Mouse (Mus musculus) heart, embryonic 13.5 days (tissue): Measurements from ENCODE around the gene Cabp7. TPM values are rescaled to one million over a fixed set of nuclear protein-coding genes. Genes with fewer than 3 reads are reported as not detected.
"Not testable (repeated sequence)": the region's sequence is repeated elsewhere in the genome, so short reads cannot be mapped to it uniquely, and the experiment has no call there.

Experiments used
- ATAC-seq: fragments of 200-750 bp; cut with Nextera tagmentation; 2 replicates; pipeline ENCODE4 v1.8.0; 2017; ENCODE audit warnings: moderate TSS enrichment; ENCODE audit not compliant: insufficient number of reproducible peaks, low FRiP score, low TSS enrichment; ENCODE audit errors: extremely low read depth
- H3K27ac ChIP-seq: fragments of 300-500 bp; sonication (generic); replicated peaks from 2 replicates; pipeline ENCODE4 v1.5.1; 2015; ENCODE audit warnings: moderate library complexity, mild to moderate bottlenecking, inconsistent platforms
- H3K27me3 ChIP-seq: fragments of 300-500 bp; sonication (generic); replicated peaks from 2 replicates; pipeline ENCODE4 v1.6.1; 2015; ENCODE audit warnings: mild to moderate bottlenecking, inconsistent platforms
- H3K36me3 ChIP-seq: fragments of 300-500 bp; sonication (generic); 2 replicates; pipeline ENCODE4 v1.6.1; 2015; ENCODE audit warnings: mild to moderate bottlenecking, inconsistent platforms
- H3K4me1 ChIP-seq: fragments of 300-500 bp; sonication (generic); 2 replicates; pipeline ENCODE4 v1.6.1; 2015; ENCODE audit warnings: inconsistent platforms
- H3K4me2 ChIP-seq: fragments of 300-500 bp; sonication (generic); 2 replicates; pipeline ENCODE4 v1.6.1; 2015; ENCODE audit warnings: inconsistent platforms, mild to moderate bottlenecking, moderate library complexity
- H3K4me3 ChIP-seq: fragments of 300-500 bp; sonication (generic); 2 replicates; pipeline ENCODE4 v1.5.1; 2015; ENCODE audit warnings: moderate library complexity, mild to moderate bottlenecking, inconsistent platforms
- H3K9ac ChIP-seq: fragments of 300-500 bp; sonication (generic); 2 replicates; pipeline ENCODE4 v1.6.1; 2015; ENCODE audit warnings: inconsistent platforms, mild to moderate bottlenecking, moderate library complexity
- H3K9me3 ChIP-seq: fragments of 300-500 bp; sonication (generic); 2 replicates; pipeline ENCODE4 v1.6.1; 2016; ENCODE audit warnings: inconsistent platforms
- WGBS: fragments of 180-500 bp; shearing (Covaris S2); methylation state at CpG from one replicate; pipeline ENCODE4 v1.1.7; 2015; ENCODE audit warnings: mixed read lengths; 5-methylcytosine and 5-hydroxymethylcytosine counted together
- polyA plus RNA-seq: library from polyadenylated mRNA; unstranded; fragments of >200 nt; fragmentation: Nextera tagmentation; extraction: Ambion mirVana; gene quantifications from 2 replicates; pipeline ENCODE4 v1.2.1, GENCODE M21; 2015

Cabp7 gene
- polyA plus RNA-seq, 1 experiment from 2014 or later = not detected

DNA sequence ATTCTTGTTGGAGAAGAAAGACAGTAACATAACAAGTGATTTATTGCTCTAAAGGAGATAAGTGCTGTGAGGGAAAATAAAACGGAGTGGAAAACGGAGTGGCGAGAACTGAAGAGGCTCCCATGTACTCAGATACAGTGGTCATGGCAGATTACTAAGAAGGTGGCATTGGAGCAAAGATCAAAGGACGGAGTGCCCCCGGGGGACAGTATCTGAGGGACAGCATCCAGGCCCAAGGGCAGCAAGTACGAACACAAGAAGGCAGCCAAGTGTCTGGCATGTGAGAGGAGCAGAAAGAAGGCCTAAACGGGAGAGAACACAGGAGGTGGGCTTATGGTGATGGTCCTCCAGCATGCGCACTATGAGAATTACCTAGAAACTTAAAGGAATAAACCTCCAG lies 24.9 kb downstream of the Cabp7 start:
- H3K36me3 ChIP-seq = peaks cover 32% of the 10 kb centered on the region
- H3K9me3 ChIP-seq = no peaks in the 10 kb centered on the region
- no peak overlapping the region for H3K4me3 ChIP-seq
- H3K27ac ChIP-seq = no peak overlapping the region
- WGBS = 74% methylated on average over 8 of the region's 8 CpGs
- peaks cover 18% of the 10 kb centered on the region for H3K4me1 ChIP-seq
- H3K9ac ChIP-seq = no peak overlapping the region
- no peak for ATAC-seq
- H3K4me2 ChIP-seq = no peak overlapping the region
- H3K27me3 ChIP-seq = no peaks in the 10 kb centered on the region

- H3K4me1 ChIP-seq = peaks cover 18% of the 10 kb centered on the region
- peaks cover 32% of the 10 kb centered on the region for H3K36me3 ChIP-seq
- no peak overlapping the region for H3K27ac ChIP-seq
- no peak overlapping the region for H3K4me3 ChIP-seq
- no peak overlapping the region for H3K4me2 ChIP-seq
- no peaks in the 10 kb centered on the region for H3K9me3 ChIP-seq
- H3K27me3 ChIP-seq = no peaks in the 10 kb centered on the region
- ATAC-seq = no peak
- WGBS = 52% methylated on average over 7 of the region's 7 CpGs
- H3K9ac ChIP-seq = no peak overlapping the region
Observed at GRCm38 (mm10) chr11:4720900-4721580, 25.5 kb downstream of the Cabp7 start.

DNA sequence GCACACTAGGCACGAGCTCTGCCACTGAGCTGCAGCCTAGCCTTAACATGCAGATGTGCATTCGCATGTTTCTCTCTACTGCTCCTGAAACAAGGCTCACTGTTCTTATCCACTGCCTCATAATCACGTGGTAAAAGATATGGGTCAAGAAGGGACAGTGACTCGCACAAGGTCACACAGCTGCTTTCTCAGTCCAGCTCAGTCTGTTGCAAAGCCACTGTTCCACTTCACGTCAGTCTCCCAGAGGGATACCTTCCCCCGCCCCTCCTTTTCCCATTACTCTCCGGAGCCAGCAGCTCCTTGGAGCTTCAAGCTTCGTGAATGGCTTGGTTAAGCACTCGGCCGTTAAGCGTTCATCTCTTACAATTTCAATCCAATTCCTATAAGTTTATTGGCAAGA lies 26.2 kb downstream of the Cabp7 start:
- WGBS = 73% methylated on average over 11 of the region's 11 CpGs
- H3K9ac ChIP-seq = no peak overlapping the region
- no peak for ATAC-seq
- H3K9me3 ChIP-seq = no peaks in the 10 kb centered on the region
- H3K27ac ChIP-seq = no peak overlapping the region
- peaks cover 18% of the 10 kb centered on the region for H3K4me1 ChIP-seq
- peaks cover 26% of the 10 kb centered on the region for H3K36me3 ChIP-seq
- no peaks in the 10 kb centered on the region for H3K27me3 ChIP-seq
- H3K4me2 ChIP-seq = no peak overlapping the region
- no peak overlapping the region for H3K4me3 ChIP-seq

GRCm38 (mm10) chr11:4719961-4720360 lies 26.6 kb downstream of the Cabp7 start:
- Histone ChIP-seq H3K9me3 (no peaks in the 10 kb centered on the region), H3K27me3 (no peaks in the 10 kb centered on the region), H3K9ac (no peak overlapping the region), H3K4me1 (peaks cover 18% of the 10 kb centered on the region), H3K4me2 (no peak overlapping the region), H3K4me3 (no peak overlapping the region), H3K36me3 (peaks cover 22% of the 10 kb centered on the region), H3K27ac (no peak overlapping the region)
- 89% methylated on average over 9 of the region's 9 CpGs for WGBS
- no peak for ATAC-seq

DNA sequence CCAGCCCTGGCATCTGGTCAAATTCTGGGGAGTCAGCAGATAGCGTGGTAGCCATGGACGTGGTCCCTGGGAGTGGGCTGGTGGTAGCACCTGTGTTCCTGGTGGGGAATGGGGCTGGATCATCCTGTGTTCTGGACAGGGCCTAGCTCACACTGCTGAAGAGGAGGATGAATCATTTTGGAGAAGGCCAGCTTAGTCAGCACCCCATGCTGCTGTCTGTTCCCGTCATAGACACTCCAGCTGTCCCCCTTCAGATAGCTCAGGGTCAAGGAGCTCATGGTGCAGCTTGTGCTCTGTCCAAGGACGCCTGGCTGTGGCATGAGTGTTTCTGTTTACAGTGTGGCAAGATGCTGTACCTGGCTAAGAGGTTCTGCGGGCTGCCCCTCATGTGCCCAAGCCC lies 28.0 kb downstream of the Cabp7 start:
- WGBS = 48% methylated on average over 5 of the region's 5 CpGs
- Histone ChIP-seq H3K9me3 (no peaks in the 10 kb centered on the region), H3K27ac (no peak overlapping the region; the same call in 1 of the 2 replicates)

DNA sequence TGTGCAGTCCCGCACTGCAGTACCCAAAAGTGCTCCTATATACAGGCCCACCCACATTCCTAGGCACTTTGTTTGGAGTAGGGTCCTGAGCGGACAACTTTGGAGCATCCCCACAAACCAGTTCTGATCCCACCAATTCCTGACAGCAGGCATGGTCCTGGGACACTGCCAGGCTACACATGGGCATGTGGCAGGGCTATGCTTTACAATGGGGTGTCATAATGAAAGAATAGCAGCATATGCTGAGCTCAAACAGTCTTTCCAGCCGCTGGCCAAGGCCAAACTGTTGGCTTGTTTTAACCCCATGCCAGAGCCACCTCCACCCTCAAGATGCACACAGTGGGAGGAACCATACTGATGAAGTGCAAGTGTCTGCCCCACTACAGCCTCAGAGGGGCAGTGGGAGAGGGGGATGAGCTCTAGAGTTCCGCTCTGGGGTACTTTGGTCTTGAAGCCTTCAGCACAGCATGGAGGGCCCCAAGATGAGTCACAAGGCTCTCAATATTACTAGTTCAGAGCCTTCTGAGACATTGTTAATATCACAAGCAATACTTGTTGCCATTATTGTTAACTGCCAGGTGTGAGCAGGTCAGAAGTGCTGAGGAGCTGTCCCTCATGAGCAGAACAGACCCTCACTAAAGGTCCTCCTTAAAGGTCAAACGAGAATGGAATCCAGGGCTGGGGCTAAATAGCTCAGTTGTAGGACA lies 29.9 kb downstream of the Cabp7 start:
- Histone ChIP-seq H3K9ac (no peak overlapping the region), H3K4me1 (peaks cover 18% of the 10 kb centered on the region), H3K9me3 (no peaks in the 10 kb centered on the region), H3K4me2 (no peak overlapping the region), H3K36me3 (no peaks in the 10 kb centered on the region), H3K4me3 (no peak overlapping the region), H3K27ac (no peak overlapping the region), H3K27me3 (no peaks in the 10 kb centered on the region)
- WGBS = 81% methylated on average over 5 of the region's 5 CpGs
- no peak for ATAC-seq

More for the DNA sequence above, 28.0 kb downstream of the Cabp7 start:
- H3K4me2 ChIP-seq = no peak overlapping the region
- no peaks in the 10 kb centered on the region for H3K27me3 ChIP-seq
- H3K4me3 ChIP-seq = no peak overlapping the region
- peaks cover 18% of the 10 kb centered on the region for H3K4me1 ChIP-seq
- H3K36me3 ChIP-seq = peaks cover 12% of the 10 kb centered on the region
- no peak for ATAC-seq
- no peak overlapping the region for H3K9ac ChIP-seq

DNA sequence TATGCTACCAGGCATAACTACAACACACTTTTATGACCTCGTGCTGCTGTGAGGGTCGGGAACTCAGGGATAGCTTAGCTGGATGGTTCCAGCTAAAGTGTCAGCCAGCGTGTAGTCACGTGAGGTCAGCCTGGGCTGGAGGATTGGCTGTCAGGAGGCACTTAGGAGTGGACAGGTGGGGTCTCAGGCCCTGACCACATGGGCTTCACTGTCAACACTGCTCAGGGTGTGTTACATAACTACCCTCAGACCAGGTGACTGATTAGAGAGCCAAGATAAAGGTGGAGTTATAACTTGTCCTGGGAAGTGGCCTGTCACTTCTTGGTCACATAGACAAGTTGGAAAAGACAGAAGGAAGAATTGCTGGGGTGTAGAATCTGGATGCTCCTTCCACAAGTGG lies 31.0 kb downstream of the Cabp7 start:
- Histone ChIP-seq H3K4me2 (no peak overlapping the region), H3K9me3 (no peaks in the 10 kb centered on the region), H3K27ac (no peak overlapping the region), H3K27me3 (no peaks in the 10 kb centered on the region), H3K9ac (no peak overlapping the region), H3K36me3 (no peaks in the 10 kb centered on the region), H3K4me1 (peaks cover 11% of the 10 kb centered on the region), H3K4me3 (no peak overlapping the region)
- ATAC-seq = no peak
- 72% methylated on average over 4 of the region's 4 CpGs for WGBS

DNA sequence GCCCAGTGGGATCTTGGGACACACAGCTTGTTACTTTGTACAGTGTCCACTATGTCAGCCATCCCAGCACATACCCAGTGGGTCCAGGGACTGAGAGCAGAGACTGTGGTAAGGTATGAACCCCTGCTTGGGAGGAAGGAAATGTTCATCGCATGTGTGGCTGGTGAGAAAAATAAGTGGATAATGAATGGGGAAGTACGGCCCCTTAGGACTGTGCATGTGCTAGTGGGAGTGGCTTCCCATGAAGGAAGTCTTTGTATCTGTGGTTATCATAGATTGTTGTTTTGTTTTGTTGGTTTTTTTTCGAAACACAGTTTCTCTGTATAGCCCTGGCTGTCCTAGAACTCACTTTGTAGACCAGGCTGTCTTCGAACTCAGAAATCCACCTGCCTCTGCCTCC lies 31.9 kb downstream of the Cabp7 start:
- Histone ChIP-seq H3K4me1 (peaks cover 11% of the 10 kb centered on the region), H3K27me3 (no peaks in the 10 kb centered on the region)

GRCm38 (mm10) chr11:4712822-4713221 lies 33.8 kb downstream of the Cabp7 start:
- Histone ChIP-seq H3K27me3 (no peaks in the 10 kb centered on the region), H3K27ac (no peak overlapping the region), H3K9ac (no peak overlapping the region), H3K4me2 (no peak overlapping the region), H3K9me3 (no peaks in the 10 kb centered on the region), H3K36me3 (no peaks in the 10 kb centered on the region), H3K4me3 (no peak overlapping the region), H3K4me1 (no peaks in the 10 kb centered on the region; the same call in 1 of the 2 replicates)
- ATAC-seq = no peak

More for the DNA sequence above, 31.9 kb downstream of the Cabp7 start:
- no peaks in the 10 kb centered on the region for H3K9me3 ChIP-seq
- no peak for ATAC-seq
- H3K27ac ChIP-seq = no peak overlapping the region
- H3K9ac ChIP-seq = no peak overlapping the region
- no peaks in the 10 kb centered on the region for H3K36me3 ChIP-seq
- WGBS = 79% methylated on average over 4 of the region's 4 CpGs
- H3K4me2 ChIP-seq = no peak overlapping the region
- H3K4me3 ChIP-seq = no peak overlapping the region

GRCm38 (mm10) chr11:4710188-4710587 lies 36.4 kb downstream of the Cabp7 start:
- not testable (repeated sequence) for H3K36me3 ChIP-seq, H3K4me1 ChIP-seq, H3K4me3 ChIP-seq, ATAC-seq, H3K4me2 ChIP-seq, H3K9me3 ChIP-seq, H3K27me3 ChIP-seq, H3K9ac ChIP-seq, H3K27ac ChIP-seq
- 80% methylated on average over 4 of the region's 4 CpGs for WGBS

DNA sequence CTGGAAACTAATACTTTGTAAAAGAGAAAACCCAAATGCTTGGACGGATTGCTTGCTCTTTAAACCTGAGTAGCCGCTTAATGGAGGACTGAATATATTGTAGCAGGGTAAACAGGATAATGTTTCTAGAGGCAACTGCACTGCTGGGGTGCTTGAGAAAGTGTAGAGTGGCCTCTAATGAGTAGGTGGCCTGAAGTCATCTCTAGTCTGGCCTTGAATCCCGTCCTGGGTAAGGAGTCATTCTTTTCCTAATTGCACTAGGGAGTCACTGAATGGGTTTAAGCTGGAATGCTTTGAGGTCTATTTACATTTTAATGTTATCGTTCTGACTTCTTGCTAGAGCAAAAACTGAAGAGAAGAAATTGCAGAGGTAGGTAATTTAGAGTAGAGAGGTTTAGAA lies 41.4 kb downstream of the Cabp7 start:
- peak overlapping the region; percentile 80 for H3K4me3 ChIP-seq
- H3K9me3 ChIP-seq = no peaks in the 10 kb centered on the region
- H3K4me1 ChIP-seq = peaks cover 19% of the 10 kb centered on the region
- peak overlapping the region; percentile 41; the same call in 1 of the 2 replicates for H3K27ac ChIP-seq
- H3K36me3 ChIP-seq = peaks cover 29% of the 10 kb centered on the region
- WGBS = 10% methylated on average over 4 of the region's 4 CpGs
- H3K9ac ChIP-seq = peak overlapping the region; percentile 83
- no peaks in the 10 kb centered on the region for H3K27me3 ChIP-seq
- peak overlapping the region; percentile 84 for H3K4me2 ChIP-seq
- ATAC-seq = no peak
